Mouse (Mus musculus) brain, embryonic 14.5 days (tissue): Measurements from ENCODE around the gene Atp2b1.

Source experiments
- CTCF ChIP-seq: fragments of 200-500 bp; IDR thresholded peaks from 2 replicates; pipeline ENCODE4 v1.5.1; 2012; ENCODE audit warnings: inconsistent platforms, mild to moderate bottlenecking, moderate library complexity, borderline replicate concordance; ENCODE audit not compliant: insufficient read depth, insufficient read length; ENCODE audit errors: extremely low read depth
- POLR2A ChIP-seq: fragments of 200-500 bp; IDR thresholded peaks from 2 replicates; pipeline ENCODE4 v1.6.1; 2012; ENCODE audit warnings: mild to moderate bottlenecking, inconsistent platforms, borderline replicate concordance; ENCODE audit not compliant: poor library complexity, insufficient read depth, insufficient read length, severe bottlenecking; ENCODE audit errors: extremely low read depth

DNA sequence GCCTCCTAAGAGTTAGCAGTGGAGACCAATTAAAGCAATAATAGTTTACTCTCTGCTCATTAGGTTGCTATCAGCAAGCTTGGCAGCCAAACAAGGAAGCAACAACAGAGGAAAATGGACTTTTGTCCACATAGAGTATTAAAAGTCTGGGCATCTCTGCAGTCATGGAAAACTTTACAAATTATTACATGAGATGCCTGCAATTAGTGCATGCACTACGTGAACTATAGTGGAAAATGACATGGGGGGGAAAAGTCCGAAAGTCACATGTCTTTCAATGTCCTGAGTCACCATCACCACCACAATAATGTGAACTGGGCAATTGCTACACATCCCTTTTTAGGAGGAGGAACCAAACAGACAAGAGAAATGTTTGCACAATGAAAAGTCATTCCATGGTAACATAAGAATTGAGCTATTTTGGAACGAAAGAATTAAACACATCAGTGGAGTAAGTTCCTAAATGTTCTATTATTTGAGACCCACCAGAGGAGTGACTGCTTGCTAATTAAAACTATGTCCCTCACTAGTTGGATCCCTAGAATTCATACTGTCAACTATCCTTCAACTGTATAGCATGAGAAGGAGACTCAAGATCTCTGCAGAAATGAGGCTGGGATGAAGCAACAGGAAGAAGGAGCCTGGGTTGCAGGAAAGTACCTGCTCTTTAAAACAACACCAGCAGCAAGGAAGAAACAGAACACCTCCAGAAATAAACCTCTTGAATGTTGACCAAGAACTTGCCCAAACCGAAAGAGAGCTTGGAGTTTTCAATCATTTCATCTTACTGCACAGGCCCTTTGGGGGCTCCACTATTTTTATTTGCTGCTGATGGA, 16.1 kb upstream of the Atp2b1 start:
- TF ChIP-seq CTCF (no peak), POLR2A (no peak)
